Mouse (Mus musculus) large intestine, adult 2 months (tissue): ENCODE data around the gene F10. TPM values are rescaled to one million over a fixed set of nuclear protein-coding genes. Genes with fewer than 3 reads are reported as not detected.

Experiments used
- DNase-seq: peaks from one replicate; pipeline ENCODE4 v3.0.0-alpha.2; 2012; ENCODE audit warnings: low read depth, low spot score
- WGBS: fragments of 180-500 bp; shearing (Covaris S2); methylation state at CpG from one replicate; pipeline ENCODE4 v1.1.7; 2018; 5-methylcytosine and 5-hydroxymethylcytosine counted together
- polyA plus RNA-seq: library from polyadenylated mRNA; depleted of rRNA; stranded (reverse); fragments of >200 nt; gene quantifications from 2 replicates; pipeline ENCODE4 v1.2.3, GENCODE M21; 2012; rRNA removed

The F10 gene
- 0.05 and 0.29 TPM in 2 replicates for polyA plus RNA-seq

- DNase-seq: no peak
- WGBS: 55% methylated on average over 7 of the region's 7 CpGs
Measured at GRCm38 (mm10) chr8:13037015-13037414, at the start of gene F10. TSS of gene F10 (plus strand) at chr8:13037308.

- DNase-seq: no peak
- 88% methylated on average over 8 of the region's 8 CpGs for WGBS
Measured at GRCm38 (mm10) chr8:12987571-12987970, 49.5 kb upstream of the F10 start.

- WGBS: 76% methylated on average over 13 of the region's 13 CpGs
Measured at GRCm38 (mm10) chr8:12988722-12989430, 48.2 kb upstream of the F10 start.

GRCm38 (mm10) chr8:12991411-12991810 is 45.7 kb upstream of the F10 start:
- 72% methylated on average over 10 of the region's 10 CpGs for WGBS
- DNase-seq: no peak

More at GRCm38 (mm10) chr8:12988722-12989430, 48.2 kb upstream of the F10 start:
- DNase-seq: no peak

GRCm38 (mm10) chr8:12994468-12994867 is 42.6 kb upstream of the F10 start:
- WGBS: 85% methylated on average over 5 of the region's 5 CpGs
- DNase-seq: no peak

GRCm38 (mm10) chr8:12995481-12995880 is 41.6 kb upstream of the F10 start:
- 57% methylated on average over 5 of the region's 5 CpGs for WGBS
- no peak for DNase-seq

GRCm38 (mm10) chr8:12996831-12997275 is 40.3 kb upstream of the F10 start:
- DNase-seq: no peak
- WGBS: 63% methylated on average over 8 of the region's 8 CpGs

GRCm38 (mm10) chr8:12998331-12998730 is 38.8 kb upstream of the F10 start:
- no peak for DNase-seq

GRCm38 (mm10) chr8:12999793-13000192 is 37.3 kb upstream of the F10 start:
- WGBS: 82% methylated on average over 9 of the region's 9 CpGs
- DNase-seq: no peak

More at GRCm38 (mm10) chr8:12998331-12998730, 38.8 kb upstream of the F10 start:
- 74% methylated on average over 8 of the region's 8 CpGs for WGBS

GRCm38 (mm10) chr8:13007458-13007857 is 29.6 kb upstream of the F10 start:
- 77% methylated on average over 4 of the region's 4 CpGs for WGBS
- no peak for DNase-seq

- WGBS: 71% methylated on average over 4 of the region's 4 CpGs
- DNase-seq: no peak
Measured at GRCm38 (mm10) chr8:13010313-13010712, 26.8 kb upstream of the F10 start.

- 27% methylated on average over 4 of the region's 4 CpGs for WGBS
- DNase-seq: no peak
Measured at GRCm38 (mm10) chr8:13019560-13019959, 17.5 kb upstream of the F10 start.

- 96% methylated on average over 8 of the region's 8 CpGs for WGBS
Measured at GRCm38 (mm10) chr8:13021830-13022229, 15.3 kb upstream of the F10 start.

GRCm38 (mm10) chr8:13025487-13026224 is 11.5 kb upstream of the F10 start, which contains the start of gene F7:
TSS of gene F7 (plus strand) at chr8:13026034.
- DNase-seq: no peak

More at GRCm38 (mm10) chr8:13021830-13022229, 15.3 kb upstream of the F10 start:
- no peak for DNase-seq

GRCm38 (mm10) chr8:13027615-13028014 is 9.5 kb upstream of the F10 start:
- no peak for DNase-seq
- 79% methylated on average over 5 of the region's 5 CpGs for WGBS

More at GRCm38 (mm10) chr8:13025487-13026224, 11.5 kb upstream of the F10 start, which contains the start of gene F7:
- WGBS: 45% methylated on average over 10 of the region's 10 CpGs

- 32% methylated on average over 5 of the region's 5 CpGs for WGBS
Measured at GRCm38 (mm10) chr8:13028482-13028881, 8.6 kb upstream of the F10 start.

GRCm38 (mm10) chr8:13036346-13036812 is 729 bp upstream of the F10 start:
- 82% methylated on average over 10 of the region's 10 CpGs for whole genome bisulfite sequencing

More at GRCm38 (mm10) chr8:13028482-13028881, 8.6 kb upstream of the F10 start:
- DNase-seq: no peak

GRCm38 (mm10) chr8:13037569-13037968 is 461 bp downstream of the F10 start:
- no peak for DNase-seq
- 38% methylated on average over 5 of the region's 5 CpGs for WGBS

More at GRCm38 (mm10) chr8:13036346-13036812, 729 bp upstream of the F10 start:
- no peak for DNase-seq

- DNase-seq: no peak
- 74% methylated on average over 6 of the region's 6 CpGs for WGBS
Measured at GRCm38 (mm10) chr8:13039054-13039453, 1.9 kb downstream of the F10 start.

GRCm38 (mm10) chr8:13041459-13041858 is 4.4 kb downstream of the F10 start:
- WGBS: 70% methylated on average over 4 of the region's 4 CpGs
- DNase-seq: no peak
